Mouse (Mus musculus) heart, postnatal 4 days (tissue): ENCODE results near the gene Tob1. TPM values are rescaled to one million over a fixed set of nuclear protein-coding genes. Genes with fewer than 3 reads are reported as not detected.
A peak's percentile ranks its signal among the peaks of the same experiment; 100 is the strongest.

Source experiments
- DNase-seq: peaks from one replicate; pipeline ENCODE4 v3.0.0; 2021
- total RNA-seq, 2 experiments: library from RNA; stranded (reverse); gene quantifications; 2 replicates each; pipeline ENCODE4 v1.2.3; 2021

Gene Tob1
- total RNA-seq, 2 experiments from 2014 or later, result 62.2 to 69.9 TPM

GRCm38 (mm10) chr11:94198405-94199146 lies 12.7 kb upstream of the Tob1 start:
- DNase-seq, result no peak

- DNase-seq, result no peak
Observed at GRCm38 (mm10) chr11:94199771-94200170, 11.5 kb upstream of the Tob1 start.

GRCm38 (mm10) chr11:94200422-94200821 lies 10.8 kb upstream of the Tob1 start:
- no peak for DNase-seq

- no peak for DNase-seq
Observed at GRCm38 (mm10) chr11:94202106-94202505, 9.1 kb upstream of the Tob1 start.

- DNase-seq, result no peak
Observed at GRCm38 (mm10) chr11:94203066-94203465, 8.2 kb upstream of the Tob1 start.

- DNase-seq, result no peak
Observed at GRCm38 (mm10) chr11:94206398-94207114, 4.7 kb upstream of the Tob1 start.

- no peak for DNase-seq
Observed at GRCm38 (mm10) chr11:94208811-94209675, 2.2 kb upstream of the Tob1 start.

- no peak for DNase-seq
Observed at GRCm38 (mm10) chr11:94209695-94210131, 1.5 kb upstream of the Tob1 start.

GRCm38 (mm10) chr11:94210191-94211086 lies 815 bp upstream of the Tob1 start:
- DNase-seq, result peak; percentile 89

- DNase-seq, result peak; percentile 84
Observed at GRCm38 (mm10) chr11:94211651-94212488, 616 bp downstream of the Tob1 start.

GRCm38 (mm10) chr11:94212489-94212836 lies 1.2 kb downstream of the Tob1 start:
- DNase-seq, result no peak

- no peak for DNase-seq
Observed at GRCm38 (mm10) chr11:94212997-94213396, 1.7 kb downstream of the Tob1 start.

GRCm38 (mm10) chr11:94213735-94214594 lies 2.7 kb downstream of the Tob1 start:
- DNase-seq, result no peak

- DNase-seq, result no peak
Observed at GRCm38 (mm10) chr11:94215581-94215980, 4.3 kb downstream of the Tob1 start.

- DNase-seq, result no peak
Observed at GRCm38 (mm10) chr11:94216247-94216646, 5.0 kb downstream of the Tob1 start.

GRCm38 (mm10) chr11:94221257-94221656 lies 10.0 kb downstream of the Tob1 start:
- DNase-seq, result no peak

- no peak for DNase-seq
Observed at GRCm38 (mm10) chr11:94223531-94223930, 12.3 kb downstream of the Tob1 start.

GRCm38 (mm10) chr11:94225985-94226384 lies 14.7 kb downstream of the Tob1 start:
- peak; percentile 66 for DNase-seq

GRCm38 (mm10) chr11:94228416-94228815 lies 17.2 kb downstream of the Tob1 start:
- no peak for DNase-seq
